Mouse (Mus musculus): ENCODE results near the gene Ephb2.

GRCm38 (mm10) chr4:136876971-136877370 is 41.2 kb upstream of the Ephb2 start:
- TF ChIP-seq CHD2 (IDR thresholded peaks at IDR 0.05; ENCODE audit: low read depth, low read length): no peak
- no peak for TF ChIP-seq MAFK (IDR thresholded peaks at IDR 0.05; ENCODE audit: insufficient read depth, low read depth, low read length)

All from ES-E14 (cell line).